Mouse (Mus musculus): ENCODE results near the gene Oit1.

Gene Oit1

DNA sequence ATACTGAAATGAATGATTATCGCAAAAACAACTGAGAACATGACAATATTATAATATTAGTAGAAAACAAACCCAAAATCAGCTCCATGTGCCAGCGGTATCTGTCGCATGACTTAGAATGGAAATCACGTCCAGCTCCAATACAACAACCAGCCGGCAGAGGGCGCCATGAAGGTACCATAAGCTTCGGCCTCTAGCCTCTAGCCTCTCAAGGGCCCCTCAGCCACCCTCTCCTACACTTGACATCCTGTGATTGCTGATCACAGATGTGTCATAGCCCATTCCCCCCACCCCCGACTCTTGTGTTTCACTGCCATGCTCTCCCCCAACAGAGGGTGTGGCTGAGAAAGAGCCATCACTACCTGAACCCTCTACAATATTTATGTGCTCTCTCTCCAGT is 78.3 kb downstream of the Oit1 start:
- DNase-seq (ENCODE audit: low read depth), result peak; percentile 32
